Mouse (Mus musculus): ENCODE measurements around the gene Dctd. TPM values are rescaled to one million over a fixed set of nuclear protein-coding genes. Genes with fewer than 3 reads are reported as not detected.

Gene Dctd
- polyA plus RNA-seq, 1 experiment from 2014 or later, result 16.0 TPM

DNA sequence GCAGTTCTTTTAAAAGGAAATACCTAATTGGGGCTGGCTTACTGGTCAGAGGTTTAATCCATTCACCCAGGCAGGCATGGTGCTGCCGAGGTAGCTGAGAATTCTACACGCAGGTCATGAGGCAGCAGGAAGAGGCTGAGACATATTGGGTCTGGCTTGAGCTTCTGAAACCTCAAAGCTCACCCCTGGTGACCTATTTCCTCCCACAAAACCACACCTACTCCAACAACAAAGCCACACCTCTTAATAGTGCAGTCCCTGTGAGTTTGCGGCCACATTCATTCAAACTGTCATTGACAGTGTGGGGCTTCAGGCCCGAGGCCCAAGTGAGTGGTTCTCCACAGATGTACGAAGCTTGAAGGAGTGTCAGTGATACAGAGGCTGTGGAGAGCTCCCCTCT is 34.4 kb downstream of the Dctd start:
- peaks cover 12% of the 10 kb centered on the region for H3K4me1 ChIP-seq (ENCODE audit: control insufficient read depth, insufficient read depth, low read length)
- no peaks in the 10 kb centered on the region for H3K27me3 ChIP-seq (ENCODE audit: control insufficient read depth, insufficient read depth, low read depth, low read length)
- no peaks in the 10 kb centered on the region for H3K9me3 ChIP-seq (replicated peaks; ENCODE audit: control insufficient read depth, low read length, poor library complexity, severe bottlenecking)
- WGBS, result 91% methylated on average over 5 of the region's 5 CpGs
- H3K27ac ChIP-seq (ENCODE audit: low read length), result no peak overlapping the region
- ATAC-seq, result no peak
- no peak overlapping the region for H3K4me3 ChIP-seq (ENCODE audit: low read depth, low read length)
- no peak overlapping the region for H3K4me2 ChIP-seq (ENCODE audit: low read length)
- no peak overlapping the region for H3K9ac ChIP-seq (ENCODE audit: low read depth, low read length)
- no peaks in the 10 kb centered on the region for H3K36me3 ChIP-seq (ENCODE audit: control insufficient read depth, insufficient read depth, low read length)

DNA sequence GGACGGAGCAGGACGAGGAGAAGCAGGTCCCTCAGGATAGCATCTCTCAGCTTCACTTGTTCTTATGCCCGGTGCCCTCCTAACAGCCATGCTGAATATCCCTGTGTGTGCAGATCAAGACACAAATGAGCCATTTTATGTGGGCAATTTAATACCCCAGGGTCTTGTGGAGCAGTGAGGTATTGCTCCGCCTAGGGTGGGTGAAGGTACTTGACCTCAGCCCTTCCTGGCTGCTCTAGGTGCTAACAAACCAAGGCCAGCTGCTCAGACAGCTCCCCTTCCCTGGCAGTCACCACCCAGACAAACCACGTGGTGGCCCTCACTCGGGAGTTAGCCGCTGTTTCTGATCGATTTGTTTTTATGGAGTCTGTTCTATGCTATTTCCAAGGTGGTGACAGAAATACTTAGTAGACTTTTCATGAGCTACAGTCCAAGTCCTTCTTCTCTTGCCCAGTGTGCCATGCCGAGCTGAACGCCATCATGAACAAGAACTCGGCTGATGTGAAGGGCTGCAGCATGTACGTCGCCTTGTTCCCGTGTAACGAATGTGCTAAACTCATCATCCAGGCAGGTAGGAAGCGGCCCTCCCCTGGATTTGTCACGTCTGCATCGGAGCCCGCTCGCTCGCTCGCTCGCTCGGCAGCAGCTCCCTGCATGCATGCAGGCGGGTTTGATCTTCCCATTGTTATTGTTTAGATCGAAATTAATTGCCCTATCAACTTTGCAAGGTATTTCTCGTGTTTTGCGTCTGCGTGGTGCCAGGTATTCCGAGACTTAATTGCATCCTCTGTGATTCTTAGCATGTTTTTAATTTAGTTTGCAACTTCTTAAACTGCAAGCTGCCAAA is 38.1 kb downstream of the Dctd start:
- H3K4me2 ChIP-seq (ENCODE audit: low read length), result peak overlapping the region; percentile 39
- no peaks in the 10 kb centered on the region for H3K36me3 ChIP-seq (ENCODE audit: control insufficient read depth, insufficient read depth, low read length)
- 0 out of 2 replicates have a peak, but pooled peaks have one; percentile 44 for ATAC-seq
- peak overlapping the region; percentile 26; the same call in 1 of the 2 replicates for H3K9ac ChIP-seq (ENCODE audit: low read depth, low read length)
- H3K27me3 ChIP-seq (ENCODE audit: control insufficient read depth, insufficient read depth, low read depth, low read length), result no peaks in the 10 kb centered on the region; the same call in 1 of the 2 replicates
- no peaks in the 10 kb centered on the region for H3K9me3 ChIP-seq (replicated peaks; ENCODE audit: control insufficient read depth, low read length, poor library complexity, severe bottlenecking)
- H3K4me3 ChIP-seq (ENCODE audit: low read depth, low read length), result peak overlapping the region; percentile 18
- no peak overlapping the region for H3K27ac ChIP-seq (ENCODE audit: low read length)
- H3K4me1 ChIP-seq (ENCODE audit: control insufficient read depth, insufficient read depth, low read length), result peaks cover 12% of the 10 kb centered on the region
- 54% methylated on average over 30 of the region's 30 CpGs for WGBS

DNA sequence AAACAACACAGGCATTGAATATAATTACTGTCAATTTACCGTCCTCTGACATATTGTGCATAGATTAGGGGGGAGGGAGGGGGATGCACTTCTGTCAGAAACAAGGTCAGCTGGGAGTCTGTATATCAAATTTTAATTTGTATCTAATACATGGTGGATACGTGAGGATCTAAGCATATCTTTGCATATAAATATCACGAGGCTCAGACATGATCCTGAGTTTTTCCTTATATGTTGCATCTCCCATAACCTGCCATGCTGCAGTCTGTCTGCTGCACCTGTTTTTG is 38.7 kb downstream of the Dctd start:
- Histone ChIP-seq H3K4me3 (ENCODE audit: low read depth, low read length) (no peak overlapping the region), H3K4me2 (ENCODE audit: low read length) (peak overlapping the region; percentile 39), H3K27me3 (ENCODE audit: control insufficient read depth, insufficient read depth, low read depth, low read length) (no peaks in the 10 kb centered on the region; the same call in 1 of the 2 replicates), H3K9ac (ENCODE audit: low read depth, low read length) (no peak overlapping the region), H3K36me3 (ENCODE audit: control insufficient read depth, insufficient read depth, low read length) (no peaks in the 10 kb centered on the region), H3K27ac (ENCODE audit: low read length) (no peak overlapping the region), H3K4me1 (ENCODE audit: control insufficient read depth, insufficient read depth, low read length) (peaks cover 12% of the 10 kb centered on the region), H3K9me3 (replicated peaks; ENCODE audit: control insufficient read depth, low read length, poor library complexity, severe bottlenecking) (no peaks in the 10 kb centered on the region)
- WGBS, result 27% methylated on average over 3 of the region's 3 CpGs
- peak; percentile 23 for ATAC-seq

DNA sequence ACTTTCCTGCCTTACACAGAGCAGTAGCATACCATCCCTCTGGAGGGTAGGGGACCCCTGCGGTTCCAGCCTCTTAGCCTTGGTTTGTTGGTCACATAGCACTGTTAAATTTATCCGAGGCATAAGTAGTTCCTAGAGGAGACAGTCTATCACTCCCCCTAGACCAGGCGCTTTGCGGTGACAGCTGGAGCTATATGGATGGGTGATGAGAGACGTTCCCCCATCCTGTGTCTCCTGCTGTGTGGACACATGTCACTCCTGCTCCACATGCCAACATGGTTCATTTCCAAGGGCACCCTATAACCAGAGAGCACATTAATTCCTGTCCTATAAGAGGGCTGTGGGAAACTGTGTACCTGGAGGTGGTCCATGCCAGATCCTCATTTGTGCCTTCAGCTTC is 42.1 kb downstream of the Dctd start:
- Histone ChIP-seq H3K27ac (ENCODE audit: low read length) (no peak overlapping the region), H3K4me1 (ENCODE audit: control insufficient read depth, insufficient read depth, low read length) (peaks cover 12% of the 10 kb centered on the region), H3K9me3 (replicated peaks; ENCODE audit: control insufficient read depth, low read length, poor library complexity, severe bottlenecking) (no peaks in the 10 kb centered on the region), H3K27me3 (ENCODE audit: control insufficient read depth, insufficient read depth, low read depth, low read length) (no peaks in the 10 kb centered on the region; the same call in 1 of the 2 replicates), H3K4me3 (ENCODE audit: low read depth, low read length) (no peak overlapping the region), H3K9ac (ENCODE audit: low read depth, low read length) (no peak overlapping the region), H3K36me3 (ENCODE audit: control insufficient read depth, insufficient read depth, low read length) (no peaks in the 10 kb centered on the region), H3K4me2 (ENCODE audit: low read length) (no peak overlapping the region)
- ATAC-seq, result 0 out of 2 replicates have a peak, but pooled peaks have one; percentile 11
- 81% methylated on average over 5 of the region's 5 CpGs for WGBS

DNA sequence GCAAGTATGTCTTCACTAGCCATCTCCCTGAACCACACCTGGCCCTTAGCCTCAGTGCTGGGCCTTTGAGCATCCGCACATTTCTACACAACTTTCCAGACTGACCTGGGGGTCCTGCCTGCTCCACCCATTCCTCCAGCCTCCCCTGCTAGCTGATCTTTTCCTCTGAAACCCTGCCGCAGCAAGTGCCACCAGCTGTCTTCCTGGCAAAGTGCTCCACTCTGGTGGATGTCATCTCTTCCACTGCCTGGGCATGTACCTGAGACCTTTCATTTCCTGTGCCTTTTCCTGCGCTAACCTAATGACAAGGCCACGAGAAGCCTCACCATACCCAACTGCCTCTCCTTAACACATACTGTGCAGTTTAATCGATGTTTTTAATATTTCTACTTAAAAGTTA is 46.9 kb downstream of the Dctd start:
- H3K27ac ChIP-seq (ENCODE audit: low read length), result no peak overlapping the region
- no peak overlapping the region for H3K4me3 ChIP-seq (ENCODE audit: low read depth, low read length)
- no peaks in the 10 kb centered on the region for H3K4me1 ChIP-seq (ENCODE audit: control insufficient read depth, insufficient read depth, low read length)
- no peaks in the 10 kb centered on the region for H3K36me3 ChIP-seq (ENCODE audit: control insufficient read depth, insufficient read depth, low read length)
- H3K9ac ChIP-seq (ENCODE audit: low read depth, low read length), result no peak overlapping the region
- WGBS, result 93% methylated on average over 5 of the region's 5 CpGs
- H3K27me3 ChIP-seq (ENCODE audit: control insufficient read depth, insufficient read depth, low read depth, low read length), result no peaks in the 10 kb centered on the region; the same call in 1 of the 2 replicates
- H3K4me2 ChIP-seq (ENCODE audit: low read length), result no peak overlapping the region
- peaks cover 3% of the 10 kb centered on the region; the same call in 1 of the 2 replicates for H3K9me3 ChIP-seq (replicated peaks; ENCODE audit: control insufficient read depth, low read length, poor library complexity, severe bottlenecking)
- ATAC-seq, result no peak

DNA sequence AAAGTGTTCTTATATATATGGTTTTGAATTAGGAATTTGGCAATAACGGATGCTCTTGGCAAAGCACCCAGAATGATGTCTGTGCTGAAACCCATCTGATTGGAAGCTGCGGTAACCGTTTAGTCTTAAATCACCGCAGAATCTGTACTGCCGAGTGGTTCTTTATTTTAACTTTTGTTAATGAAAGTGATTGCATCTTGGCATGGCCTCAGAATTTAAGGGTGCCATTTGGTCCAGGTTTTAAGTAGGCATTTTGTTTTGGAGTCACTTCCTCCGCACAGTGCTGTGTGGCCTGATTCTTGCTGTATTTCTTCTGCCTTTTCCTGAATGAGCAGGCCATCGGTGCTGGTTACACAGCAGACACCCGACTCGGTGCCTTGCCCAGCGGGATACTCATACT is 47.6 kb downstream of the Dctd start:
- Histone ChIP-seq H3K4me3 (ENCODE audit: low read depth, low read length) (no peak overlapping the region), H3K36me3 (ENCODE audit: control insufficient read depth, insufficient read depth, low read length) (no peaks in the 10 kb centered on the region), H3K27me3 (ENCODE audit: control insufficient read depth, insufficient read depth, low read depth, low read length) (no peaks in the 10 kb centered on the region), H3K27ac (ENCODE audit: low read length) (no peak overlapping the region), H3K4me1 (ENCODE audit: control insufficient read depth, insufficient read depth, low read length) (no peaks in the 10 kb centered on the region), H3K9me3 (replicated peaks; ENCODE audit: control insufficient read depth, low read length, poor library complexity, severe bottlenecking) (peaks cover 3% of the 10 kb centered on the region; the same call in 1 of the 2 replicates), H3K9ac (ENCODE audit: low read depth, low read length) (no peak overlapping the region), H3K4me2 (ENCODE audit: low read length) (no peak overlapping the region)
- whole genome bisulfite sequencing, result 91% methylated on average over 10 of the region's 10 CpGs
- no peak for ATAC-seq

DNA sequence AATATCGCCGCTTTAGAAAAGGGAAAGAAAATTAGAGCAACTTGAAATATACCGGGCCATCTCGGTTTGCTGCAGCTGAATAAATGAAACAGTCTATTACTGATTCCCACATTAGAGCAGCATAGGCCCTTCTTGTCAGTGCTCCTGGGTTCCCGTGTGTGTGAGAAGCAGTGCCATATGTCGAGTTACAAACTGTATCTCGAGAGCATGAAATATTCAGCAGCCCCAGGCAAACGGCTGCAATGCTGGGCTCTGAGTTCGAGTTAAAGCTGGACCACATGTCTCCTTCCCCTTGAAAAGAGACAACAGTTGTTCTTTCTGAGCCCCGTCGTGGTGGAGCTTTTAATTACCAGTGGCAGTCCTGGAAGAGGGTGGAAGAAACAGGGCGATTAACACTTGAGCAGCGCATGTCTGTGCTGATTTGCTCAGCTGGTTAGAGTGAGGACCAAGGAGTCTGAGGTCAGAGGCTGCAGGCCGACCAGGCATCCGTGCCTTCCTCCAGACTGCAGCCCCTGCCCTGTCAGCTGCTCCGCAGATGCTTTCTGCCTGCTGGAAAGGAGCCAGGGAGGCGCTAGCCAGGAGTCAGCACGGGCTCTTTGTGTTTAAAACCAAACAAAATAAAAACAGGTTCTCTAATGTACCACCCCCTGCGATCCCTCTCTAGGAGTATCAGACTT is 53.3 kb downstream of the Dctd start:
- Histone ChIP-seq H3K4me2 (ENCODE audit: low read length) (peak overlapping the region; percentile 17; the same call in 1 of the 2 replicates), H3K27me3 (ENCODE audit: control insufficient read depth, insufficient read depth, low read depth, low read length) (no peaks in the 10 kb centered on the region), H3K4me3 (ENCODE audit: low read depth, low read length) (no peak overlapping the region), H3K9ac (ENCODE audit: low read depth, low read length) (0 out of 2 replicates have a peak overlapping the region, but pooled peaks have one; percentile 30), H3K9me3 (replicated peaks; ENCODE audit: control insufficient read depth, low read length, poor library complexity, severe bottlenecking) (peaks cover 3% of the 10 kb centered on the region; the same call in 1 of the 2 replicates), H3K27ac (ENCODE audit: low read length) (no peak overlapping the region), H3K36me3 (ENCODE audit: control insufficient read depth, insufficient read depth, low read length) (no peaks in the 10 kb centered on the region), H3K4me1 (ENCODE audit: control insufficient read depth, insufficient read depth, low read length) (peaks cover 17% of the 10 kb centered on the region)
- WGBS, result 30% methylated on average over 19 of the region's 19 CpGs
- no peak for ATAC-seq

DNA sequence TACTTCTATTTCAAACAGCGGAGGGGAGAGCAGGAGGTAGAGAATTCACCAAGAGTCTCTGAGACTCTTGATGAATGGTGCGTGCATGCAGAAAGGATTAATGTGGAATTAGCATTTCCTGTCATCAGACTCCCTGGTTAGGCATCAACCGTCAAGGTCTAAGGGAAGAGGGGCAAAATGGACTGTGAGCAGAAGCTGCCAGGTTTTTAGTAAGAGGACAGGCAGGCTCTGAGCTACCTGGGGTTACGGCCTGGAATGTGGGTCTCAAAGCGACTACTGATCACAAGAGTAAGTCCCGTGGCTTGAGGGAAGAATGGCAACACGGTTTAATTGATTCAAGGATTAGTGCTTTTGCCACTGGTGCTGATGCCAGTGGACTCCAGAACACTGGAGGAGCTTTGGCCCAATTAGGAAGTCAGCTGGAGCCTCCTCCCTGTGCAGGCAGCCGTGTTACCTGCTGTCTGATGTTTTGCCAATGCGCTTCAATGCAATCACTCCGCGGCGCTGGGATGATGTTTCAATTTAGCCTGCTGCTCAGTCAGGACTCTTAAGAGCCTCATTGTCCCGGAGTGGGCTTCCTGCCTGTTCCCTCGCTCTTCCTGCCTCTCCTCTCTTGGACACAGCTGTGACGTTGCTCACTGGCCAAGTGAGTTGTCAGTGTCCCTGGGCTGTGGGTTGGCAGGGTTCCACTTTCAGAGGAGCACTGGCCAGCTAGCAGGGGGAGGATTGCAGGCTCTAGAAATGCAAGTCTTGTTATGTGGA is 54.6 kb downstream of the Dctd start:
- peak; percentile 93 for ATAC-seq

More for the DNA sequence above, 54.6 kb downstream of the Dctd start:
- Histone ChIP-seq H3K4me2 (ENCODE audit: low read length) (peak overlapping the region; percentile 44), H3K27me3 (ENCODE audit: control insufficient read depth, insufficient read depth, low read depth, low read length) (no peaks in the 10 kb centered on the region), H3K9me3 (replicated peaks; ENCODE audit: control insufficient read depth, low read length, poor library complexity, severe bottlenecking) (peaks cover 3% of the 10 kb centered on the region; the same call in 1 of the 2 replicates), H3K4me3 (ENCODE audit: low read depth, low read length) (no peak overlapping the region), H3K27ac (ENCODE audit: low read length) (0 out of 2 replicates have a peak overlapping the region, but pooled peaks have one; percentile 42), H3K36me3 (ENCODE audit: control insufficient read depth, insufficient read depth, low read length) (no peaks in the 10 kb centered on the region), H3K4me1 (ENCODE audit: control insufficient read depth, insufficient read depth, low read length) (peaks cover 17% of the 10 kb centered on the region), H3K9ac (ENCODE audit: low read depth, low read length) (0 out of 2 replicates have a peak overlapping the region, but pooled peaks have one; percentile 4)
- WGBS, result 5% methylated on average over 15 of the region's 15 CpGs
